Mouse (Mus musculus) granulocyte monocyte progenitor cell, adult 5-6 weeks (primary cell): Measurements from ENCODE around the gene Lingo2. TPM values are rescaled to one million over a fixed set of nuclear protein-coding genes. Genes with fewer than 3 reads are reported as not detected.

ENCODE experiments used
- ATAC-seq: replicated peaks from 2 replicates; pipeline ENCODE4 v1.8.0; 2016; ENCODE audit warnings: mild to moderate bottlenecking, moderate TSS enrichment, inconsistent platforms; ENCODE audit not compliant: poor library complexity, severe bottlenecking
- total RNA-seq, 2 experiments: library from RNA; stranded (forward) in 1 of 2; stranded (reverse) in 1 of 2; fragments of 200-712, 200-1000 nt in 1 of 2; fragments of >200 nt in 1 of 2; fragmentation: Nextera tagmentation in 1 of 2; gene quantifications; 2 replicates each; pipeline ENCODE4 v1.2.3; 2014 to 2017

Lingo2 gene
- total RNA-seq (2014; fragmentation: Nextera tagmentation) (not detected in 2 replicates), total RNA-seq (2017) (not detected in 2 replicates)

DNA sequence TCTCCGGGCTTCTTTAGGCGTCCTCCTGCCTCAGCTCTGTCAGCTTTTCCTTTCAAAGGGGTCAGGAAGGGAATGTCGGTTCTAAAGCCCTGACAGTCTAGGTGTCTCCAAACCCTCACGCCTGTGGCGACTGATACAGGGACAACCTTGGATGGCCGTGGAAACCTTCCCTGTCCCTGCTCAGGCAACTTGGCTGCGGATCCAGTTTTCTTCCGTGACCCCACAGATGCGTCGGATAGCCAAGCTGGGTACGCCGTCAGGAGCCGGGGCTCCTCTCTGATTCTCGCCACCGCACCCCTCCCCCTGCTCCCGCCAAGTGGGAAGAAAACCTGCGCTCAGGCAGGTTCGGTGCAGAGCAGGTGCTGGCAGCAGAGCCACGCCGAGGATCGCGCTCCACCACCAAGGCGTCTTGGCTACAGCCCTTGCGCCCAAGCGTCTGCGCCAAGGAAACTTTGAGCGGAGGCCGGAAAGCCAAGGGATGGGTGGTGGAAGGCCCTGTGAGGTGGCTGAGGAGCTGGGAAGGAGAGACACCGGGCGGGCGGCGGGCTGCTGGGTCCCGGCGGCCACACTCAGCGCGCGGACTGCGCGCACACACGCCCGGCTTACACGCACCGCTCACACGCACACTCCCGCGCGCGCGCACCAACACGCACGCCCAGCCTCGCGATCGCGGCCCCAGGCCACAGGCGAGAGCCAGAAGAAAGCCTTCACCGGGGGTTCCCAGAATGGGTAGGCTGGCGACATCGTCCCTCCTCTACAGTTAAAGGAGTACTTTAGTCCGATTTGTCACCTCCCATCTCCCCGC is at the start of gene Lingo2:
Lingo2 (minus strand) TSS at position 598 of the 805 bp plus-strand sequence.
- peak; percentile 40 for ATAC-seq

DNA sequence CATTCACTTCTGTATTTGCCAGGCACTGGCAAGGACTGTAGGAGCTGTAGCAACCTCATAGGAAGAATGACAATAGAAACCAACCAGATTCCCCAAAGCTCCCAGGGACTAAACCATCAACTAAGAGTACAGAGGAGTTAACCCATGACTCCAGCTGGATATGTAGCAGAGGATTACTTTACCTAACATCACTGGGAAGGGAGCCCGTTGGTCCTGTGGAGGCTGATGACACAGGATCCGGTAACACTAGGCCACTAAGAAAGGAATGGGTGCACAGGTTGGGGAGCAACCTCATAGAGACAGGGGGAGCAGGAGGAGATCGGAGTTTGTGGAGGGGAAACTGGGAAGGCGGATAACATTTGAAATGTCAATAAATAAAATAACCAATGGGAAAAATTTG is 21.8 kb upstream of the Lingo2 start:
- no peak for ATAC-seq

DNA sequence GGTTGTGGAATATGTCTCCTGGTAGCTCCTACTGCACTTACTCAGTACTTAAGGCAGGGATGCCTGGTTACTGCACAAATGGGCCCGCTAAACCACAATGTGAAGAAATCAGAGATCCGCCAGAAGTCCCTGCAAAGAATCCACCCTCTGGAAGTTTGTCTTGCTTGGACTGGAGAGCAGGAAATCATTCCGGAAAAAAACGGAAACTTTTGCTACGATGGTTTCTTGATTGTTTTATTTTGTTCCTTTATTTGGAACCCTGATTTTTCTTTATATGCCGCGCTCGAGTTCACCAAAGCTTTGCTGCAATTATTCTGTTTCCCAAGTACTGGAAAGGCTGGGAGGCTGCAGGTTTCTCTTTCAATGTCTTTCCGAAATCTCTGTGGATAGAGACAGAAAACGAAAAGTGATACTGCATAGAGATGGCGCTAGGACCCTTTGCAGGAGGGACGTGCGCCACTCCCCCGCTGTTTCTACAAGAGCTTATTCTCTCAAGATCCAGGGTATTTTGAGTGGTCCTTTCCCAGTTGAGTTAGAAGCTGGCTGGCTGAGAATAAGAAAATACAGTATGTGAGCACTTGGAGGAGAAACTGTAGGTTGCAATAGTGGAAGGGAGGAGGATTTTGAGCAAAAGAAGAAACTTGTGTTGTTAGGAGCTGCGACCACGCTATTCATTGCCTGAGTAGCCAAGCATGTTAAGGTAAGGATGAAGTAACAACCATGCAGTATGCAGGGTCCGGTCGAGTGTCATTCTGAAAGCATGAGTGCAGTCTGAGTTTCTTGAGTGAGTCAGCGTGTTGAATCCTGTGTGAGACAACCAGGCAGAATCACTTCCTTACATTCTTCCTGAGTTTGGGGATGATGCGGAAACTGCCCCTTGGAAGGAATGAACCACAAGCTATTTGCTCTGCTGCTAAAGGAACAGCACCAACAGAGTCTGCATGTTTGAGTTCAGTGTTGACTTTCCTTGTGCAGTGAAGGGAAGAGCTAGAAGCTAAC is 1.2 kb upstream of the Lingo2 start:
- ATAC-seq, result peak; percentile 18

- ATAC-seq, result no peak
These were observed 338 bp upstream of the Lingo2 start for GRCm38 (mm10) chr4:36951955-36952215.

DNA sequence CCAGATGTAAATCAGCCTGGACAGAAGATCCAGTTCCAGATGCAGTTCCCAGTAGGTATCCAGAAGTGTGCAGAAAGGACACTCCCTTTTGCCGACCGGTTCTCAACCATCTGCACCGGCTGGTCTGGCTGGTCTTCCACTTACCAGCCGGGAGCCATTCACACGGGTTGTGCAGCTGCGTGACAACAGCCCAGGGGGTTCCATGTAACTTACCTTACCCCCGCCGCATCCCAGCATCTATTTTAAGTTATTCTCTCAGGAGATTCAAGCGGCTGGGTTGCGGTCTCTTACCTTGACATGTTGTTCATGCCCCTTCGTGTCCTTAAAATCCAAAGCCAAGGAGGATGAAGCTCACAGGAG is 777 bp downstream of the Lingo2 start:
- ATAC-seq, result 0 out of 2 replicates have a peak, but pooled peaks have one; percentile 5

- peak; percentile 86 for ATAC-seq
These were observed 1.4 kb downstream of the Lingo2 start for GRCm38 (mm10) chr4:36950021-36950751.

DNA sequence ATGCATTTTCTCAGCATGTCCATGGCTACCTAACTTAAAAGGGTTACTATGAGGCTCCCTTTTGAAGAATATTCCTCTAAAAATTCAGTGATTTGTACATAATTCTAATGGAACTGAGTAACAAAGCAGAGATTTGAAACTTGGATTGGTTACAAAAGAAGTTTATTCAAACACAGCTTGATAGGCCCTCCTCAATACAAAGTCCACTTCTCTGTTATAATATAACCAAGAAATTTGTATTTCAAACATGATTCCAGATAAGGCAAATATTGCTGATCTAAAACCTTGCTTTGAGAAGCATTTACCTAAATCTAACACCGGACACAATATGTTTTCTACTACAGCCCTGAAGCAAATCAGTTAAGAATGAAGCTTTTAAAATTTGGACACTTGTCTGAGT is 60.7 kb downstream of the Lingo2 start:
- ATAC-seq, result no peak

DNA sequence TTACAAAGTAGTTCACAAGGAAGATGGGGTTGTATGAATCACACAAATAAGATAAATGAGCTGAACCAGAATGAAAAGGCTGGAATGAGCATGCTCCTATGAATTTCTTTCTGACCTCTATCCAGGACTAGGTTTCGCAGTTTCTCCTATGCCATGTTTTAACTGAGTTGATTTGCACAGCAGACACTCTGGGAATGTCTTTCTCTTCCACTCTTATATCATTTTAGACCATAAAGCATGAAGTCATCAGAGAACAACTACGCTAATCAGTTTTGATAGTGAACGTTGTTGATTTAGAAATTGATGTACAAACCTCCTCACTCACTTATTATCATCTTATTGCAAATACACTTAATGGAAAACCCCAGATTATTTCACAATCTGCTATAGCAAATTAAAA is 61.2 kb downstream of the Lingo2 start:
- no peak for ATAC-seq

DNA sequence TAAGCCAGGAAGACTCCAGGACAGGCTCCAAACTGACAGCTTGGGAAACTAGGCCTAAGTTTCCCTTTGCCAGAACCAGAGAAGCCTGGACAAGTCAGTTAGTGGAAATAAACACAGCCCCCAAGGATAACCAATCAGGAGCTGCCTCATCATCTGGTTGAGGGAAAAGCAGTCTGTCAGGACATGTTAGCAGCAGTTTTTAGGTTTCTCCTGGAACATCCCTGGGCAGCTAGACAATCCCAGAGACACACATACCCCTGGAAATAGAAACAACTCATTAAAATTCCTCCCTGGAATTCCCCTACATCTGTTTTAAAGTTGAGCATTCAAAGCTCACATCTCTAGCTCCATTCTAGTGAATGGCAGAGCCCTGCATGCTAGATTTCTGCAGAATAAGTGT is 76.8 kb downstream of the Lingo2 start:
- ATAC-seq, result no peak

DNA sequence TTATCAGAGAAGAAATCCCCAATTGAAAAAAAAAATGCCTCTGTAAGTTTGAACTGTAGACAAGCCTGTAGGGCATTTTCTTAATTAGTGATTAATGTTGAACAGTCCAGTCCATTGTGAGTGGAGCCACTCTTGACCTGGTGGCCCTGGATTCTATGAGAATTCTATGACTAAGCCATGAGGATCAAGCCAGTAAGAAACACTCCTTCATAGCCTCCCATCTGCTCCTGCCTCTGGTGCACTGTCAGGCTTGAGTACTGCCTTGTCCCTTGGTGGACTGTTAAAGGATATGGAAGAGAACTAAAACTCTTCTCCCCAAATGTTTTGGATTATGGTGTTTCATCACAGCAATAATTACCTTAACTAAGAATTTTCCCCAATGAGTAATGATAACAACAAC is 126.6 kb downstream of the Lingo2 start:
- ATAC-seq, result no peak

GRCm38 (mm10) chr4:36821914-36822313 is 129.6 kb downstream of the Lingo2 start:
- ATAC-seq, result no peak

DNA sequence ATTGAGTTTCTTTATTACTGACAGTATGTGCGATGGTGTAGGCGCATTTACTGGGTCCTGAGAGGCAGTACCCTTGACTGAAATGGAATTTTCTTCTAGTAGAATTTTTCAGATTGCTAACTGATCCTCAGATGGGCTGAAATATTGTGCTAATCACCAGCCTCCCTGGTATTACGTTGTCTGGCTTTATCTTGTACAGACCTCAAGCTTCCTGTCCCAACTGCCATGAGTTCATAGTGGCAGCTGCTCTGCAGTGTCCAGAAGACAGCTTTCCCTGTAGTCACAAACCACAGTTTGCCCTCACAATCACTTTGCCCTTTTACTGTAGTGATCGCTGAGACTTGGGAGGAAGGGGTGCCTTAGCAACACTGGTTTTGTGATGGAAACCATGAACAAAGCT is 176.5 kb downstream of the Lingo2 start:
- no peak for ATAC-seq

GRCm38 (mm10) chr4:36730691-36731090 is 220.9 kb downstream of the Lingo2 start:
- ATAC-seq, result no peak

DNA sequence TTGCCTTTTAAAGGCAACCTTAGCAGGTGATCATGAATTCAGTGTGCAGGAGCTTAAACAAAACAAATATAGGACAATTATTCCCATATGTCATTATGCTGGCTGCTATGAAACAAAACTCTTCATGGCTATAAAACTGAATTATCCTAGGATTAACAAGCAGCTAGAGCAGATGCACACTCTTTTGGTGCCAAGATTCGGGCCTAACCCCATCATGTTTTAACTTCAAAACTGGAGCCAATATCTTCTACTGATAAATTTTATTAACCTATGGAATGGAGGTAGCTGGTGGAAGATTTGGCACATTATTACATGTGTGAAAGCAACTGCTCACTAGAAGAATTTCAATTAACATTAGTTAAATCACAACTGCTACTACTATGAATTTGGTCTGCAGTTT is 235.1 kb downstream of the Lingo2 start:
- no peak for ATAC-seq

DNA sequence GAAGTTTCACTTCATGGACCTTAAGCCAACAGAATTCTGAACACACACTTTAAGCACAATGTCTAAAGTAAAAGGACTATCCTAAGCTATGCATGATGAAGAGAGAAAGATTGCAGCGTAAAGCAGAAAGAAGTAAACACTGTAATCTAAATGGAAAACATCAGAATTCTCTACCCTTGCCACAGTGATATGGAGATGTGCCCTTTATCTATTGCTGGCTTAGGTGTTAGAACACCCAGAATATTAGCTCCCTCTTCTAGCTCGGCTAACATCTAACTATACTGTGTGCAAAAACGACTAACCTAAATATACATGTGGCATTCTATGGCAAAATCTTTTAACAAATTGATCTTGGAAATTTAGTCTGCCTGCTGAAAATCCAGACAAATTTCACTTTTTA is 252.7 kb downstream of the Lingo2 start:
- ATAC-seq, result no peak

DNA sequence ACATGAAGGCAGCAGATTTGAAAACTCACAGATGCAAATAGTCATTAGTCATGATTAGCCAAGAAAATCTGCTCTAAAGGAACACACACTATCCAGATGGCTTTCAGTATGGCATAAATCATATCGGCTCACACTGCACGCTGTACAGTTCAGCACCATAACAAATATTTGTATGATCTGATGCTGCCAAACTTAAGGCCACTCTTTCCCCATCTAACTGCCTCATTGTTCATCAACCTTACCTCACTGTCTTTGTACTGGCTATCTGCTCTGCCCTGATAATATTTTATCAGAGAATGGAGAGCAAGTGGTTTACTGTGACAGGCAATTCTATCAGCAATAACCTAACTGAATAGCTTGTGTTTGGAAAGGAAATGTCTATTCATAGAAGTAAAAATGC is 254.7 kb downstream of the Lingo2 start:
- ATAC-seq, result no peak

DNA sequence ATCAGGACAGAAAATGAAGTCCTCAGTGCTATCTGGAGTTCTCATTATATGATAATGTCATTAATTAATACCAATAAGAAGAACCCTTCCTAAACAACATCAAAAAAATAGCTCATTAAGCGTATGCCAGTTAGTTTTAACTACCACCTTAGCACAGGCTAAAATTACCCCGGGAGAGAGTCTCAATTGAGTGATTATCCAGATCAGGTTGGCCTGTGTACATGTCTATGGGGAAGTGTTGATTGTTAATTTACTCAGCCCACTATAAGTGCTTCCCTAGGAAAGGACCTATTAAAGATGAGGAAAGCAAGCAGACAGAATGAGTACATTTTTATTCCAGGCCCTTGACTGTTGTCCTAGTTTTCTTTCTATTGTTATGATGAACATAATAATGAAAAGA is 291.6 kb downstream of the Lingo2 start:
- ATAC-seq, result no peak

- ATAC-seq, result no peak
These were observed 303.8 kb downstream of the Lingo2 start for GRCm38 (mm10) chr4:36647753-36648152.

- ATAC-seq, result no peak
These were observed 315.9 kb downstream of the Lingo2 start for GRCm38 (mm10) chr4:36635666-36636065.

GRCm38 (mm10) chr4:36576801-36577200 is 374.7 kb downstream of the Lingo2 start:
- no peak for ATAC-seq

- ATAC-seq, result no peak
These were observed 375.3 kb downstream of the Lingo2 start for GRCm38 (mm10) chr4:36576256-36576655.
